Mouse (Mus musculus): ENCODE data around the gene Zfpl1.

- TF ChIP-seq CTCF (IDR thresholded peaks at IDR 0.05; ENCODE audit: low read depth, low read length) (no peak), POLR2A (IDR thresholded peaks at IDR 0.05; ENCODE audit: extremely low read depth, insufficient read depth, low read length) (no peak)
Observed at GRCm38 (mm10) chr19:6126789-6127580, 42.2 kb upstream of the Zfpl1 start.
